Mouse (Mus musculus): Measurements from ENCODE around the gene Ggn.

GRCm38 (mm10) chr7:29122821-29123220, 47.2 kb upstream of the Ggn start:
- TF ChIP-seq HCFC1 (IDR thresholded peaks at IDR 0.05; ENCODE audit: borderline replicate concordance, insufficient read depth, low read length) (no peak), ZC3H11A (IDR thresholded peaks at IDR 0.05; ENCODE audit: borderline replicate concordance, low read depth, low read length) (no peak)

Data from ES-E14 (cell line).